Mouse (Mus musculus): ENCODE measurements around the gene Arg2. TPM values are rescaled to one million over a fixed set of nuclear protein-coding genes. Genes with fewer than 3 reads are reported as not detected.

The Arg2 gene
- polyA plus RNA-seq, 1 experiment from 2014 or later = not detected

Other genes with a start within 250 kb of the Arg2 start
- 22.0 and 27.0 TPM in 2 replicates for gene Plek2, start 223.8 kb upstream of the Arg2 start, polyA plus RNA-seq (2014; fragmentation: Nextera tagmentation; extraction: Ambion mirVana)
- gene Tmem229b, start 123.2 kb upstream of the Arg2 start, polyA plus RNA-seq (2014; fragmentation: Nextera tagmentation; extraction: Ambion mirVana) = 5.4 and 5.5 TPM in 2 replicates
- gene Plekhh1, start 101.6 kb upstream of the Arg2 start, polyA plus RNA-seq (2014; fragmentation: Nextera tagmentation; extraction: Ambion mirVana) = 0.96 and 1.0 TPM in 2 replicates
- 17.0 and 18.7 TPM in 2 replicates for gene Pigh, start 41.1 kb upstream of the Arg2 start, polyA plus RNA-seq (2014; fragmentation: Nextera tagmentation; extraction: Ambion mirVana)
- 82.9 and 83.2 TPM in 2 replicates for gene Vti1b, start 41.9 kb downstream of the Arg2 start, polyA plus RNA-seq (2014; fragmentation: Nextera tagmentation; extraction: Ambion mirVana)
- 28.6 and 32.8 TPM in 2 replicates for gene Rdh11, start 61.5 kb downstream of the Arg2 start, polyA plus RNA-seq (2014; fragmentation: Nextera tagmentation; extraction: Ambion mirVana)
- gene Rdh12, start 78.1 kb downstream of the Arg2 start, polyA plus RNA-seq (2014; fragmentation: Nextera tagmentation; extraction: Ambion mirVana) = 0.58 and 0.62 TPM in 2 replicates
- 16.2 and 18.0 TPM in 2 replicates for gene Zfyve26, start 165.5 kb downstream of the Arg2 start, polyA plus RNA-seq (2014; fragmentation: Nextera tagmentation; extraction: Ambion mirVana)
- gene Rad51b, start 166.5 kb downstream of the Arg2 start, polyA plus RNA-seq (2014; fragmentation: Nextera tagmentation; extraction: Ambion mirVana) = 7.7 and 8.3 TPM in 2 replicates

Data from liver, embryonic 11.5 days (tissue).